Mouse (Mus musculus) lung, adult 18-20 months (tissue): Measurements from ENCODE around the gene Cnot1.
A peak's percentile ranks its signal among the peaks of the same experiment; 100 is the strongest.

Experiments used
- DNase-seq, 2 experiments: peaks; one replicate each; pipeline ENCODE4 v3.0.0; 2022; ENCODE audit warnings: mixed read lengths in 2 of 2

Gene Cnot1

DNA sequence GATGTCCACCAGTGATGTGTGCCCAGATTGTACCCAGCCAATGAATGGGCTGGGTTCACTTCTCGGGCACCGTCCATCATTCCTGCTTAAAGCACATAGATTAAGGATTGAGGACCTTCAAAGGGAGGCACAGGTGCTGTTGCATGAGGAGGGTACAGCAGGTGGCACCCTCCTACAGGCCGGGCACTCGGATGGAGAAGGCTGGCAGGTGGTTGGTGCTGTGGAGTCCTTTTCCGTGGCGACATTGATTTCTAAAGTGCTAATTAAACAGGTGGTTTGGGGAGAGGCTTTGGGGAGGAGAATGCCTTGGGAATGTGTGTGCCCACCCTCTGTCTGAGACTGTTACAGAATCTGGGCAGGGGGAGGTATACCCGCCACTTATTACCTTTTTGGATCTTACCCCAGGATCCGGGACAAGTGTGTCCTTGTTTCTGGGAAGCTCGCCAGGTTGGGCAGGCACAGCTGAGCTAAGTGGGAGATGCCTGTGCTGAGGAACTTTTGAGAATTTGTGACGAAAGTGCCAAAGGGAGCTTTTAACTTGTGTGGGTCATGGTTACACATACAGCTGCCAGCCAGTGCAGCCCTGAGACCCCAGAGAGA lies 119.1 kb downstream of the Cnot1 start:
- DNase-seq: peak; percentile 58 to 68

DNA sequence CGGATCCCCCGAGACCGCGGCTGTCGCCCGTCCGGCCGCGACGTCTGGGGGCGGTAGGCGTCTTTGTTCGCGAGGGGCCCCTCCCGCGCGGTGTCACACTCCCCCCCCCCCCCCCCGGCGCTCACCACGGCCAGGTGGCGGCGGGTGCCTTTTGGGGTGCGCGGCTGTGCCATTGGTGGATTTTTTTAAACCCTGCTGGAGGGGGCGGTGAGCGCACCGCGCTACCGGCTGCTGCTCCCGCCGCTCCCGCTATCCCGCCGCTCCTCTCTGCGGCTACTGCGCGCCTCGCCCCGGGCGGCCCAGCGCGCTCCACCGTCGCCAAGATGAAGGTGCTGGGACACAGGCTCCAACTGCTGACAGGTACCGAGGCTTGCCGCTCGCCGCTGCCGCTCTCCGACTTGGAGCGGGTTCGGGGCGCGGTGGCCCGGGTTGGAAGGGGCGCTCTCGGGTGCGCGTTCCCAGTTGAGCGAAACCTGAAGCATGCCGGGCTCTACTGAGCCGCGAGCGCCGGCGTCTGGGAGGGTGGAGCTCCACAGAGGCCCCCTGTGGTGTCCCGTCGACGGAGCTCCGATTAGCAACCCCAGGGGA lies 129.1 kb downstream of the Cnot1 start:
- no peak for DNase-seq

DNA sequence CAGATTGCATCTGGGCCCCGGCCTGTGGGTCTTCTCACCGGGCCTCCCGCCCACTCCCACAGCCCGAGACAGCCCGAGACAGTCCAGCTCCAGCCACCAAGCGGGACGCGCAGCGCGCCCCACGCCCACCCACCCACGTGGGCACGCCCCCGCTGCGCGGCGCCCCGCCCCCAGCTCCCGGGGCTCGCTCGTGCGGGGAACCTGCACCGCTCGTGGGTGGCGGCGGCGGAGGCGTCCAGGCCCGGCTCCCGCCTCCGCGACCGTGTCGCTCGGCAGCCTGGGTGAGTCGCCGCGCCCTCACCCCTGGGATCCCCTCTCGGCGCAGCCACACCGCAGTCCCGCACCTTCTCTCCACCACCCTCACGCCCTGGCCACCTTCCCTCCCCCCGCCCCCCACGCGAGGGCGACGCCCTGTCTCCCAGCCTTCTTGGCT lies 129.7 kb downstream of the Cnot1 start:
- no peak for DNase-seq

DNA sequence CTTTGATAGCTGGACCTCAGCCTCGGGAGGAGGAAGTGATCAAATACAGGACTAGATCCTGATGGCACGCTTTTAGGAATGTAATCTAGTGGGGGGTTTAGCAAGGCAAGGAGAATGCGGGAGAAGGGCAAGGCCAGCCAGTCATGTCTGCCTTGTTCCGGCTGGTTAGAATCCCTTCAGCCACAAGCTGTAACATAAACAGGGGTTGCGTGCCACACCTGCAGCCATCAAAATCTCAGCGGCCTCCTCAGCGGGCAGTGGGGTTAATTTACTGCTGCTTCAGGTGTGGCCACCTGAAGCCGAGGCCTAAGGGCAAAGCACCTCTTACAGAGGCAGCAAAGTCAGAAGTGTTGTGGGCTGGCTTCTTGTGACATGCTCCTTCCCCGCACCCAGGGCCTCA lies 130.6 kb downstream of the Cnot1 start, which contains the start of gene Ndrg4:
Gene Ndrg4, plus strand, starts transcription at position 350 of the 400 bp plus-strand sequence.
- DNase-seq: no peak

DNA sequence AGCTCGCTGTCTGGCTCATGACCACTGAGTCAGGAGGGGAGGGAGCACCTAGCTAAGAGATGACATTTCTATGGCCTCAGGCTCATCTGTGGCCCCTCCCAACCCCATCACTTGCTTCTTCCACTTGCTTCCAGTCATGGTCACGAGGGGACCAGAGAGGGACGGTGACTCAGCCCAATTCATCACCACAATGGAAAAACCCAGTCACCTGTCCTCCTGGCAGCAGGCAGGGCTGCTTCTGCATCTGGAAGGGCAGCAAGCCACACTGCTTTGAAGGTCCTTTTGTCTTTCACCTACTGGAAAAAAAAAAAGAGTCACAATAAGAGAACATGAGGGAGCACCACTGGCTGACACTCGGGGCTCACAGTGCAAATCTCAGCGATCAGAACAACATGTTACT lies 134.5 kb downstream of the Cnot1 start:
- DNase-seq: no peak

DNA sequence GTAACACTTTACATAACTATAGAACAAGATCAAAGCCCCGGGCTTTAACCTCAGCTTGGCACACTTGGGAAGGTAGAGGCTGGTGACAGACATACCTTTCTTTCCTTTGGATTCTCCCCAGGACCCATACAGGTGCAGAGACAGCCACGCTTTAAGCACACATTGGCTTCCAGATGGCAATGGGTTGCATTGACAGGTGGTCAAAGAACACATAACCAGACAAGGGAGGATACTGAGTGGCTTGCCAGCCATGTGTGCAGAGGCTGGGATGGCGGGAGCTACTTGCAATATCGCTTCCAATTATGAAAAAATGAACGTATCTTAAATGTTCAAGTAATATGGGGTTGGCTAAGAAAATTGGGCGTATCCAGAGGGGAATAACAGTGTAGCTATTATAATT lies 135.4 kb downstream of the Cnot1 start:
- DNase-seq: no peak

DNA sequence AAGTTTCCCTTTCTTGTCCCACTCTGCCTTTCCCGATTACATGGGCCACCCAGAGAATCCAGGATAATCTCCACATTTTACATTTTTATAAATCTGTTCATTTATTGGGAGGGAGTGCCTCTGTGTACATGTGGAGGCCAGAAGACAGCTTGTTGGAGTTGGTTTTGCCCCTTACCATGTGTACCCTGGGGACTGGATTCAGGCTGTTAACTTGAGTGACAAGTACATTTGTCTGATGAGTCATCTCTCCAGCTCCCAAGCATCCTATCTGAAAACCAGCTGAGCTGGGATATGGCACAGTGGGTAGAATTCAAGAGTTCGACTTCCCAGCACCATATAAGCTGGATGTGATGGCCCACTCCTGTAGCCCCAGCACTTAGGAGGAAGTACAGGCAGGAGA lies 137.3 kb downstream of the Cnot1 start:
- no peak for DNase-seq
